Mouse (Mus musculus) layer of hippocampus, adult 6 months (tissue): ENCODE measurements around the gene Oog3. TPM values are rescaled to one million over a fixed set of nuclear protein-coding genes. Genes with fewer than 3 reads are reported as not detected.

ENCODE experiments used
- long read RNA-seq, 2 experiments: library from polyadenylated mRNA; unstranded; transcript quantifications; one replicate each; pipeline ENCODE4 v2.0.0; 2019 to 2020
- polyA plus RNA-seq: library from polyadenylated mRNA; unstranded; fragments of <200 nt; fragmentation: Nextera tagmentation; gene quantifications from 2 replicates; pipeline ENCODE4 v1.2.3, GENCODE M21; 2021

Gene Oog3
- polyA plus RNA-seq: not detected in 2 replicates
- long read RNA-seq, experiment 1: 0 reads
- long read RNA-seq, experiment 2: 0 reads

GRCm38 (mm10) chr4:144162563-144162962 lies at the start of gene Oog3:
Gene Oog3 (minus strand): TSS chr4:144162663.

GRCm38 (mm10) chr4:144190419-144190818 lies 28.0 kb upstream of the Oog3 start, which contains the start of gene Oog2:
Gene Oog2 (plus strand): TSS chr4:144190719.

Other genes with a start within 250 kb of the Oog3 start
- not detected in 2 replicates for gene Pramef25, start 211.6 kb downstream of the Oog3 start, polyA plus RNA-seq
- gene Gm13101, start 195.7 kb downstream of the Oog3 start, polyA plus RNA-seq: not detected in 2 replicates
- gene Pramef17, start 168.3 kb downstream of the Oog3 start, polyA plus RNA-seq: not detected in 2 replicates
- gene Pramel4, start 103.5 kb downstream of the Oog3 start, polyA plus RNA-seq: not detected in 2 replicates
- not detected in 2 replicates for gene Gm13102, start 56.2 kb downstream of the Oog3 start, polyA plus RNA-seq
- not detected in 2 replicates for gene Oog2, start 28.1 kb upstream of the Oog3 start, polyA plus RNA-seq
- not detected in 2 replicates for gene C87977, start 50.7 kb upstream of the Oog3 start, polyA plus RNA-seq
- gene Pramel5, start 117.8 kb upstream of the Oog3 start, polyA plus RNA-seq: not detected in 2 replicates
- gene Gm13128, start 167.6 kb upstream of the Oog3 start, polyA plus RNA-seq: not detected in 2 replicates
- gene Gm13119, start 195.3 kb upstream of the Oog3 start, polyA plus RNA-seq: not detected in 2 replicates
- gene Pramef20, start 215.3 kb upstream of the Oog3 start, polyA plus RNA-seq: not detected in 2 replicates
- not detected in 2 replicates for gene Pramef12, start 245.8 kb upstream of the Oog3 start, polyA plus RNA-seq